Mouse (Mus musculus): ENCODE results near the gene Cse1l. TPM values are rescaled to one million over a fixed set of nuclear protein-coding genes. Genes with fewer than 3 reads are reported as not detected.

Gene Cse1l
- total and polyA plus RNA-seq, 3 experiments = 76.0 to 165 (median 162) TPM

GRCm38 (mm10) chr2:166870271-166870865 is 35.5 kb upstream of the Cse1l start:
- Histone ChIP-seq H3K9me3 (replicated peaks; ENCODE audit: low read length) (no peaks in the 10 kb centered on the region), H3K4me3 (replicated peaks in 1 of 3; ENCODE audit: low read depth in 2 of 3, low read length in 2 of 3, poor library complexity in 1 of 3) (no peak overlapping the region), H3K27ac (ENCODE audit: insufficient read depth, low read depth) (no peak overlapping the region), H3K36me3 (replicated peaks in 1 of 2; ENCODE audit: control insufficient read depth in 1 of 2, insufficient read depth in 1 of 2, low read length in 1 of 2) (peaks cover 71 to 84% of the 10 kb centered on the region in 2 experiments), H3K79me2 (replicated peaks; ENCODE audit: control insufficient read depth, extremely low read depth, insufficient read depth, poor library complexity, severe bottlenecking) (no peaks in the 10 kb centered on the region), H3K9ac (ENCODE audit: insufficient read depth, low read depth) (no peak overlapping the region), H3K4me2 (ENCODE audit: insufficient read depth, low read depth, poor library complexity, severe bottlenecking) (no peak overlapping the region), H3K27me3 (replicated peaks) (no peaks in the 10 kb centered on the region), H3K4me1 (ENCODE audit: control insufficient read depth in 1 of 2, insufficient read depth in 2 of 2) (peaks cover 11 to 34% of the 10 kb centered on the region in 2 experiments)
- in situ Hi-C loops (cut with MboI; ENCODE audit: low pct_ligation_motif_present, low pct_unique_long_range_greater_than_20kb, low sequenced_read_pairs) (no loop called here), dilution Hi-C loops (cut with MboI; ENCODE audit: extremely low pct_ligation_motif_present, extremely low pct_unique_long_range_greater_than_20kb, low sequenced_read_pairs) (no loop called here)
- DNase-seq (ENCODE audit: extremely low read depth) = no peak
- no peak for TF ChIP-seq SIN3A (IDR thresholded peaks at IDR 0.05; ENCODE audit: low read length)
- TF ChIP-seq MAZ (IDR thresholded peaks at IDR 0.05; ENCODE audit: low read depth, low read length) = no peak
- TF ChIP-seq ZKSCAN1 (IDR thresholded peaks at IDR 0.05; ENCODE audit: borderline replicate concordance, low read depth, low read length) = no peak
- TF ChIP-seq POLR2A (IDR thresholded peaks at IDR 0.05; ENCODE audit: low read depth, low read length) = no peak
- TF ChIP-seq KAT2A (IDR thresholded peaks at IDR 0.05; ENCODE audit: insufficient replicate concordance, low read length) = no peak
- TF ChIP-seq TCF12 (IDR thresholded peaks at IDR 0.05; ENCODE audit: low read depth, low read length) = no peak
- TF ChIP-seq SMC3 (IDR thresholded peaks at IDR 0.05; ENCODE audit: low read depth, low read length) = no peak
- TF ChIP-seq ZNF384 (IDR thresholded peaks at IDR 0.05; ENCODE audit: low read depth, low read length) = no peak
- no peak for TF ChIP-seq CHD2 (IDR thresholded peaks at IDR 0.05; ENCODE audit: low read length)
- TF ChIP-seq TBP (conservative IDR thresholded peaks at IDR 0.05; ENCODE audit: low read depth, low read length) = no peak
- no peak for TF ChIP-seq MEF2A (IDR thresholded peaks at IDR 0.05; ENCODE audit: borderline replicate concordance, low read depth, low read length)
- no peak for TF ChIP-seq RAD21 (IDR thresholded peaks at IDR 0.05; ENCODE audit: low read depth, low read length)
- no peak for TF ChIP-seq UBTF (IDR thresholded peaks at IDR 0.05; ENCODE audit: low read depth, low read length)
- TF ChIP-seq E2F4 (IDR thresholded peaks at IDR 0.05; ENCODE audit: insufficient replicate concordance, low read depth, low read length) = no peak
- TF ChIP-seq JUN (IDR thresholded peaks at IDR 0.05; ENCODE audit: insufficient read depth, low read depth, low read length) = no peak

GRCm38 (mm10) chr2:166870899-166871298 is 34.9 kb upstream of the Cse1l start:
- Histone ChIP-seq H3K4me2 (ENCODE audit: insufficient read depth, low read depth, poor library complexity, severe bottlenecking) (no peak overlapping the region), H3K27ac (ENCODE audit: insufficient read depth, low read depth) (no peak overlapping the region), H3K27me3 (replicated peaks) (no peaks in the 10 kb centered on the region), H3K9ac (ENCODE audit: insufficient read depth, low read depth) (no peak overlapping the region), H3K36me3 (replicated peaks in 1 of 2; ENCODE audit: control insufficient read depth in 1 of 2, insufficient read depth in 1 of 2, low read length in 1 of 2) (peaks cover 66 to 79% of the 10 kb centered on the region in 2 experiments), H3K4me1 (ENCODE audit: control insufficient read depth in 1 of 2, insufficient read depth in 2 of 2) (peaks cover 8 to 34% of the 10 kb centered on the region in 2 experiments), H3K9me3 (replicated peaks; ENCODE audit: low read length) (no peaks in the 10 kb centered on the region), H3K79me2 (replicated peaks; ENCODE audit: control insufficient read depth, extremely low read depth, insufficient read depth, poor library complexity, severe bottlenecking) (no peaks in the 10 kb centered on the region), H3K4me3 (replicated peaks in 1 of 3; ENCODE audit: low read depth in 2 of 3, low read length in 2 of 3, poor library complexity in 1 of 3) (no peak overlapping the region)
- DNase-seq (ENCODE audit: extremely low read depth) = no peak
- dilution Hi-C loops (cut with MboI; ENCODE audit: extremely low pct_ligation_motif_present, extremely low pct_unique_long_range_greater_than_20kb, low sequenced_read_pairs) = no loop called here
- in situ Hi-C loops (cut with MboI; ENCODE audit: low pct_ligation_motif_present, low pct_unique_long_range_greater_than_20kb, low sequenced_read_pairs) = no loop called here
- TF ChIP-seq ZKSCAN1 (IDR thresholded peaks at IDR 0.05; ENCODE audit: borderline replicate concordance, low read depth, low read length) (no peak), RAD21 (IDR thresholded peaks at IDR 0.05; ENCODE audit: low read depth, low read length) (no peak), SMC3 (IDR thresholded peaks at IDR 0.05; ENCODE audit: low read depth, low read length) (no peak), EP300 (IDR thresholded peaks at IDR 0.05; ENCODE audit: low read length) (no peak)
